Mouse (Mus musculus): Measurements from ENCODE around the gene Afg1l. TPM values are rescaled to one million over a fixed set of nuclear protein-coding genes. Genes with fewer than 3 reads are reported as not detected.

Gene Afg1l
- polyA plus RNA-seq, 1 experiment from 2014 or later = 2.9 TPM

GRCm38 (mm10) chr10:42510141-42510540 lies 31.8 kb upstream of the Afg1l start:
- no peak overlapping the region for H3K4me3 ChIP-seq (ENCODE audit: low read depth, low read length)
- peaks cover 36% of the 10 kb centered on the region for H3K4me1 ChIP-seq (ENCODE audit: control insufficient read depth, low read depth, low read length)
- no peak for ATAC-seq (ENCODE audit: low read depth)
- no peak overlapping the region for H3K9ac ChIP-seq (ENCODE audit: low read depth, low read length)
- WGBS (ENCODE audit: insufficient replicate concordance) = 57% methylated on average over 6 of the region's 6 CpGs
- H3K36me3 ChIP-seq (ENCODE audit: control insufficient read depth, insufficient read depth) = peaks cover 2% of the 10 kb centered on the region
- H3K27me3 ChIP-seq (ENCODE audit: control insufficient read depth, insufficient read depth, low read depth, low read length) = no peaks in the 10 kb centered on the region
- no peak overlapping the region; the same call in 1 of the 2 replicates for H3K27ac ChIP-seq (ENCODE audit: low read length)
- no peak overlapping the region for H3K4me2 ChIP-seq (ENCODE audit: low read depth, low read length)
- no peaks in the 10 kb centered on the region for H3K9me3 ChIP-seq (replicated peaks; ENCODE audit: control insufficient read depth, low read length)

- peak overlapping the region; percentile 39 for H3K27ac ChIP-seq (ENCODE audit: low read length)
- H3K4me2 ChIP-seq (ENCODE audit: low read depth, low read length) = peak overlapping the region; percentile 76
These were observed 25.8 kb upstream of the Afg1l start for GRCm38 (mm10) chr10:42504096-42504710.

GRCm38 (mm10) chr10:42502349-42503111 lies 24.2 kb upstream of the Afg1l start:
- Histone ChIP-seq H3K9ac (ENCODE audit: low read depth, low read length) (peak overlapping the region; percentile 100), H3K27me3 (ENCODE audit: control insufficient read depth, insufficient read depth, low read depth, low read length) (no peaks in the 10 kb centered on the region), H3K9me3 (replicated peaks; ENCODE audit: control insufficient read depth, low read length) (no peaks in the 10 kb centered on the region), H3K4me3 (ENCODE audit: low read depth, low read length) (peak overlapping the region; percentile 99), H3K36me3 (ENCODE audit: control insufficient read depth, insufficient read depth) (peaks cover 2% of the 10 kb centered on the region; the same call in 1 of the 2 replicates), H3K27ac (ENCODE audit: low read length) (peak overlapping the region; percentile 99), H3K4me1 (ENCODE audit: control insufficient read depth, low read depth, low read length) (peaks cover 31% of the 10 kb centered on the region), H3K4me2 (ENCODE audit: low read depth, low read length) (peak overlapping the region; percentile 76)
- WGBS (ENCODE audit: insufficient replicate concordance) = under 1% methylated on average over 53 of the region's 55 CpGs
- peak; percentile 33 for ATAC-seq (ENCODE audit: low read depth)

More at GRCm38 (mm10) chr10:42504096-42504710, 25.8 kb upstream of the Afg1l start:
- no peaks in the 10 kb centered on the region for H3K27me3 ChIP-seq (ENCODE audit: control insufficient read depth, insufficient read depth, low read depth, low read length)
- H3K4me1 ChIP-seq (ENCODE audit: control insufficient read depth, low read depth, low read length) = peaks cover 28% of the 10 kb centered on the region
- peaks cover 5% of the 10 kb centered on the region for H3K36me3 ChIP-seq (ENCODE audit: control insufficient read depth, insufficient read depth)
- H3K9me3 ChIP-seq (replicated peaks; ENCODE audit: control insufficient read depth, low read length) = no peaks in the 10 kb centered on the region
- ATAC-seq (ENCODE audit: low read depth) = no peak
- H3K9ac ChIP-seq (ENCODE audit: low read depth, low read length) = no peak overlapping the region
- peak overlapping the region; percentile 99 for H3K4me3 ChIP-seq (ENCODE audit: low read depth, low read length)
- 55% methylated on average over 10 of the region's 10 CpGs for WGBS (ENCODE audit: insufficient replicate concordance)

- Histone ChIP-seq H3K36me3 (ENCODE audit: control insufficient read depth, insufficient read depth) (peaks cover 2% of the 10 kb centered on the region; the same call in 1 of the 2 replicates), H3K9me3 (replicated peaks; ENCODE audit: control insufficient read depth, low read length) (no peaks in the 10 kb centered on the region), H3K27ac (ENCODE audit: low read length) (peak within 1 kb of the TSS; percentile 99), H3K4me1 (ENCODE audit: control insufficient read depth, low read depth, low read length) (peaks cover 28% of the 10 kb centered on the region), H3K4me3 (ENCODE audit: low read depth, low read length) (peak within 1 kb of the TSS; percentile 99), H3K4me2 (ENCODE audit: low read depth, low read length) (peak within 1 kb of the TSS; percentile 76), H3K9ac (ENCODE audit: low read depth, low read length) (peak within 1 kb of the TSS; percentile 100), H3K27me3 (ENCODE audit: control insufficient read depth, insufficient read depth, low read depth, low read length) (no peaks in the 10 kb centered on the region)
- peak; percentile 98 for ATAC-seq (ENCODE audit: low read depth)
- under 1% methylated on average over 68 of the region's 68 CpGs for WGBS (ENCODE audit: insufficient replicate concordance)
These were observed 23.5 kb upstream of the Afg1l start, which contains the start of gene Snx3 for GRCm38 (mm10) chr10:42501775-42502348. Gene Snx3 (plus strand): TSS chr10:42502030.

GRCm38 (mm10) chr10:42501161-42501560 lies 22.8 kb upstream of the Afg1l start:
- peak overlapping the region; percentile 100 for H3K9ac ChIP-seq (ENCODE audit: low read depth, low read length)
- peaks cover 2% of the 10 kb centered on the region; the same call in 1 of the 2 replicates for H3K36me3 ChIP-seq (ENCODE audit: control insufficient read depth, insufficient read depth)
- H3K27me3 ChIP-seq (ENCODE audit: control insufficient read depth, insufficient read depth, low read depth, low read length) = no peaks in the 10 kb centered on the region
- no peak for ATAC-seq (ENCODE audit: low read depth)
- H3K9me3 ChIP-seq (replicated peaks; ENCODE audit: control insufficient read depth, low read length) = no peaks in the 10 kb centered on the region
- H3K27ac ChIP-seq (ENCODE audit: low read length) = peak overlapping the region; percentile 99
- 63% methylated on average over 5 of the region's 5 CpGs for WGBS (ENCODE audit: insufficient replicate concordance)
- peaks cover 28% of the 10 kb centered on the region for H3K4me1 ChIP-seq (ENCODE audit: control insufficient read depth, low read depth, low read length)
- peak overlapping the region; percentile 64 for H3K4me2 ChIP-seq (ENCODE audit: low read depth, low read length)
- peak overlapping the region; percentile 99 for H3K4me3 ChIP-seq (ENCODE audit: low read depth, low read length)

- 84% methylated on average over 8 of the region's 8 CpGs for WGBS (ENCODE audit: insufficient replicate concordance)
- peak overlapping the region; percentile 99 for H3K27ac ChIP-seq (ENCODE audit: low read length)
- H3K36me3 ChIP-seq (ENCODE audit: control insufficient read depth, insufficient read depth) = peaks cover 2% of the 10 kb centered on the region; the same call in 1 of the 2 replicates
- peaks cover 28% of the 10 kb centered on the region for H3K4me1 ChIP-seq (ENCODE audit: control insufficient read depth, low read depth, low read length)
- H3K27me3 ChIP-seq (ENCODE audit: control insufficient read depth, insufficient read depth, low read depth, low read length) = no peaks in the 10 kb centered on the region
- no peak overlapping the region for H3K4me3 ChIP-seq (ENCODE audit: low read depth, low read length)
- no peak for ATAC-seq (ENCODE audit: low read depth)
- no peak overlapping the region for H3K9ac ChIP-seq (ENCODE audit: low read depth, low read length)
- H3K4me2 ChIP-seq (ENCODE audit: low read depth, low read length) = no peak overlapping the region
- no peaks in the 10 kb centered on the region for H3K9me3 ChIP-seq (replicated peaks; ENCODE audit: control insufficient read depth, low read length)
These were observed 22.2 kb upstream of the Afg1l start for GRCm38 (mm10) chr10:42500611-42501010.

GRCm38 (mm10) chr10:42493000-42493399 lies 14.6 kb upstream of the Afg1l start:
- H3K4me2 ChIP-seq (ENCODE audit: low read depth, low read length) = no peak overlapping the region
- no peaks in the 10 kb centered on the region for H3K9me3 ChIP-seq (replicated peaks; ENCODE audit: control insufficient read depth, low read length)
- no peak overlapping the region for H3K9ac ChIP-seq (ENCODE audit: low read depth, low read length)
- H3K4me3 ChIP-seq (ENCODE audit: low read depth, low read length) = no peak overlapping the region
- ATAC-seq (ENCODE audit: low read depth) = no peak
- no peaks in the 10 kb centered on the region for H3K36me3 ChIP-seq (ENCODE audit: control insufficient read depth, insufficient read depth)
- H3K4me1 ChIP-seq (ENCODE audit: control insufficient read depth, low read depth, low read length) = peaks cover 7% of the 10 kb centered on the region; the same call in 1 of the 2 replicates
- H3K27me3 ChIP-seq (ENCODE audit: control insufficient read depth, insufficient read depth, low read depth, low read length) = no peaks in the 10 kb centered on the region
- 50% methylated on average over 4 of the region's 4 CpGs for WGBS (ENCODE audit: insufficient replicate concordance)
- H3K27ac ChIP-seq (ENCODE audit: low read length) = no peak overlapping the region

- no peaks in the 10 kb centered on the region for H3K36me3 ChIP-seq (ENCODE audit: control insufficient read depth, insufficient read depth)
- WGBS (ENCODE audit: insufficient replicate concordance) = 78% methylated on average over 10 of the region's 10 CpGs
- no peak overlapping the region for H3K27ac ChIP-seq (ENCODE audit: low read length)
- H3K4me1 ChIP-seq (ENCODE audit: control insufficient read depth, low read depth, low read length) = peaks cover 7% of the 10 kb centered on the region; the same call in 1 of the 2 replicates
- no peak for ATAC-seq (ENCODE audit: low read depth)
- no peak overlapping the region for H3K9ac ChIP-seq (ENCODE audit: low read depth, low read length)
- no peaks in the 10 kb centered on the region for H3K9me3 ChIP-seq (replicated peaks; ENCODE audit: control insufficient read depth, low read length)
- no peak overlapping the region for H3K4me3 ChIP-seq (ENCODE audit: low read depth, low read length)
- H3K4me2 ChIP-seq (ENCODE audit: low read depth, low read length) = no peak overlapping the region
- H3K27me3 ChIP-seq (ENCODE audit: control insufficient read depth, insufficient read depth, low read depth, low read length) = no peaks in the 10 kb centered on the region
These were observed 13.8 kb upstream of the Afg1l start for GRCm38 (mm10) chr10:42492027-42492771.

All from liver, embryonic 16.5 days (tissue).